Mouse (Mus musculus): ENCODE results near the gene Nufip2.
"Not testable (repeated sequence)": the region's sequence is repeated elsewhere in the genome, so short reads cannot be mapped to it uniquely, and the experiment has no call there.

Gene Nufip2

DNA sequence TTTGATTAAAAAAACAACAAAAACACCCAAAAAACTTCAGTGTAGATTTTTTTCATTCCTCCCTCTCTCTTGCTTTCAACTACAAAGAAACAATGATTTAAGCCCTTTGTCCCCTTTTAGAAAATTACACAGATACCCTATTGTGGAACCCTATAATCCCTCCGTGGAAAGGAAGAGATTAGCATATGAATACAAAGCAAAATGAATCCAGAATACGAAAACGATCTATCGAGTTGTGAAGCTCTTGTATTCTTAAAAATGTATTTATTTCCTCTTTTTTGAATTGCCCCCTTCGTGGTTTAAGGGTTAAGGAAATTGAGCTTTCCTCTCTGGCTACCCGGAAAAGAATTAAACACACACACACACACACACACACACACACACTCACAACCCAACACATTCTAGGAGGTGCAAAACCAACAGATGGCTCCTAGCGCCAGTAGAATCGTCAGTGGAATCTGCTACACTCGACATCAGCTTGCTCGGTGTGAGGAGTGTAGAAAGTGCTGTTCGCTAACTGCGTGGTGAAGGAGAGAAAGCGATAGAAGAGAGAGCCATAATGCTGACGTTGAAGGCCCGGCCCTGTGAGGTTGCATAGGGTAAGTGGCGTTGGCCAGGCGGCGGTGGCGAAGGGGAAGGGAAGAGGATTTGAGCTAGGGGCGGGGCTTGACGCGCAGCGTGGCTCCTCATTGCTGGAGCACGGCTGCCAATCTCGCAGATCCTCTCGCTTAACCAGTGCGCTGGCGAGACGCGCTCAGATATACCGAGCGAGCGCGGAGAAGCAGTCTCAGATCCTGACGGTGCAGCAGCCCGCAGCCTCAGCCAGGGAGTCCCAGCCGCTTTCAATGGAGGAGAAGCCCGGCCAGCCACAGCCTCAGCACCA is at the start of gene Nufip2:
Gene Nufip2, plus strand, starts transcription at position 773 of the 883 bp plus-strand sequence.
- peak; percentile 99 for DNase-seq

DNA sequence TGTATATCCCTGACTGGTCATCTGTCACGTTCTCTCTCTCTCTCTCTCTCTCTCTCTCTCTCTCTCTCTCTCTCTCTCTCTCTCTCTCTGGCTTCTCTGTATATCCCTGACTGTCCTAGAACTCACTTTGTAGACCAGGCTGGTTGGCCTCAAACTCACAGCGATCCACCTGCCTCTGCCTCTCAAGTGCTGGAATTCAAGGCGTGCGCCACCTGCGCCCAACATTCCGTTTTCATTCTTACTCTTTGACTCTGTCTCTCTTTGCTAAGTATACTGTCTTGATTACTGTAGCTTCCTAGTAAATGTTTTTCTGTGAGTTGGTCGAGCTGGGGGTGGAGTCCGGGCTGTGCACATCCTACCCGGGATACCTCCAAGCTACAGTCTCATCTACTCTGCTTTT is 44.6 kb upstream of the Nufip2 start:
- no peak for DNase-seq

DNA sequence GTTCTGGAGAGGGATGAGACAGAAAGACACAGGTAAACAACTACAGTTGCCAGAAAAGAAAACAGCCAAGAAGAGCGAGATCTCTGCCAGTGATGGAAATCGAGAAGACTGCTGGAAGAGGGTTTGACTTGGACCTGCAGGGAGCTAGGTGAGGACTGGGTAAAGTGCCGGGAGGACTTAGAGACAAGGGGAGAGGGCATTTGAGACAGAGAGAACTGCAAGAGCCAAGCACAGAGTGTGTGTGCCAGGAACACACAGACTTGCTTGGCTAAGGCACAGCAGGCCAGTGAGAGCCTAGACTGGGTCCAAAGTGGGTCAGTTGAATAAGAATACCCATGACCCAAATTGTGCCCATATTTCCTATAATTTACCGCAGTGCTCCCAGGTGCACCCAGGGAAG is 40.5 kb upstream of the Nufip2 start:
- no peak for DNase-seq

DNA sequence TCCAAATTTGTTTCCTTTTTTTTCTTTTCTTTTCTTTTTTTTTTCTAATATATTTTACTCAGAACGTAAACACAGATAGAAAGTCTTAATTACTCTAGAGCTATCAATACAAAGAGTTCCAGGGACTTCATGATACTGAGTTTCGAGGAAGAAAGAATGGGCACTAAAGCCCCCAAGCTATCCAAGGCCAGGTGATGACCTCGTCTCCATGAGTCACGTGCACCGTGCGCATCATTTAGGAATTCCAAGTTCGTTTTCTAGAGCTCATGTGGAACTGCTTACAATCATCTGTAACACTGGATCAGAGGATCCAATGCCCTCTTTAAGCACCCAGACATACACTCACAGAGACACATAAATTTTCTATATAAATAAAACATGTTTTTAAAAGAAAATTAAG is 37.1 kb upstream of the Nufip2 start:
- DNase-seq: no peak

DNA sequence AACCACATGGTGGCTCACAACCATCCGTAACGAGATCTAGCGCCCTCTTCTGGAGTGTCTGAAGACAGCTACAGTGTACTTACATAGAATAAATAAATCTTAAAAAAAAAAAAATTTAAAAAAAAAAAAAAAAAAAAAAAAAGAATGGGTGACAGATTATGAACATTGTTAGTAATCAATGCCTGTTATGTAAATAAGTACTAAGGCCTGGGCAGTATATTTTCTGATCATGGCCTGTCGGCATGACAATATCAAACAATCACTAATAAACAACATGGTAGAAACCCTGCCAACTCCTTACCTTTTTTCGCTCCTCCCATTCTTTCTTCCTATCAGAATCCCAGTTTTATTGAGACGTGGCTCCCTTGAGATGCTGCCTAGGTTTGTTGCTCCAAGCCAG is 33.5 kb upstream of the Nufip2 start:
- DNase-seq: no peak

DNA sequence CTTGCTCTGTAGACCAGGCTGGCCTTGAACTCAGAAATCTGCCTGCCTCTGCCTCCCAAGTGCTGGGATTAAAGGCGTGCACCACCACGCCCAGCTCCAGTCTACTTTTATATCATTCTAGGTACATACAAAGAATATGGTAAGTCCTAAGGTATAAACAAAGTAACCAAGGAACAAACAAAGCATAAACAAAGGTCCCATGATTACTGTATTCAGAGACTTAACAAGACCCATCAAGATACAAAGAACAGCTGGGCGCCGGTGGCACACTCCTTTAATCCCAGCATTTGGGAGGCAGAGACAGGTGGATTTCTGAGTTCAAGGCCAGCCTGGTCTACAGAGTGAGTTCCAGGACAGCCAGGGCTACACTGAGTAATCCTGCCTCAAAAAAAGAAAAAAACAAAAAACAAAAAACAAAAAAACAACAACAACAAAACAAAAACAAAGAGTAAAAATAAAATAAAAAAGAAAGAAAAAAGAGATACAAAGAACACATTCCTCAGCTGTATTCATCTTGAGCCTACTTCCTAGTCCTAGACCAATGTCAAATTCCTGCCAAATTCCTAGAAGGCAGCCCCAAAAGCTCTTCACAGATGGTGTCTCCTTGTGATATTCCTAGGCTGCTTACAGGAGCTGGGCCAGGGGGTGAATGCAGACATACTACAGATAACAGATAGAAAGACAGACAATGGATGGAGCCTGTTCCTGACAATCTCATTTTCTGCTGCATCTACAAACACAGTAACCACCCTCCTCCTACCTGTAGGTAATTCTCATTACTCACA is 32.4 kb upstream of the Nufip2 start:
- DNase-seq: not testable (repeated sequence)

DNA sequence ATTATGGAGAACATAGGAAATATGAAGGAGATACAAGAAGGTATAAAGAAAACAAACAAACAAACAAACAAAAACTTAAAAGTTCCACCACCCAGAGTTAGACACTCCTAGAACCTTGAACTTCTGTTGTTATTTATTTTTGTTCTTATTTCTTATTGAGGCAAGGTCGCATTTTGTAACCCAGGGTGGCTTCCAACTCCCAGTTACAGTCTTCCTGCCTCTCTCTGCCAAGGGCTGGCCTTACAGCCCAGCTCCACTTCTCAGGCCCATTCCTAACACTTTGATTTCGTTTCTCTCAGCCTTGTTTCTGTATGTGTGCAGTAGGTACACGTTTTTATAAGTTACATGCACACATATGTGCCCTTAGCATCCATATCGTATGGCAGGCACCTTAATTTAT is 26.0 kb upstream of the Nufip2 start:
- DNase-seq: no peak

DNA sequence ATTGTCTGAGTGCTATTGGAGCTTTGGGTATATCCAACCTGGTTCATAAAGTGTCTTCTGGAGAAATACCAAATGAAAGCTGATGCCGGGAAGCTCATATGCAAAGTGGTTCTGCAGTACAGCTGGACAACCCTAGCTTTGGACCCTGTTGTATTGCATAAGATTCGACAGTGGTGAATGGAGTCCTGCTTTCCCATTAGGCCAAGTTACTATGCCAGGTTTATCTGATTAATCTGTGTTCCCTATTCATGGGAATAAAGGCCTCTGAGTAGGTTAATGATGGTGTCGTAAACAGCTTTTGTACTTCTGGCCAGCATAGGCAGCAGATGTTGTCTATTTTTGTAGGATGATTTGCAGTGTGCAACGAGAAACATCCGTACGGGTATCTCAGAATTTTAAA is 22.3 kb upstream of the Nufip2 start:
- no peak for DNase-seq

DNA sequence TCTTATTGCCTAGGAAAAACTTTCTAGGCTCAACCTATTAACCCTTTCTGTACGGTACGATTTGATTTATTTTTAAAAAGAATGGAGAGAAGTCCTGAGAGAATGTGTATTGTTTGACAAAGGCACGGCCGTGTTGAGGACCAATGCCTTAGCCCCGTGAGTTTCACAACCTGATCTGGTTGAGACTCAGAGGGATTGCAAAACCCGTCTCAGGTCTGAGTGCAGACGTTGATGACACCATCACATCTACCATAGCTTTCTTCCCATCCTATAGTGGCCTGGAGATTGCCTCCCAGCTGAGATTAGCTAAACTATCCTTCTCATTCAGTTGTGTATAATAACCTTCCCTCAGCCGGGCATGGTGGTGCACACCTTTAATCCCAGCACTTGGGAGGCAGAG is 21.9 kb upstream of the Nufip2 start:
- DNase-seq: no peak

DNA sequence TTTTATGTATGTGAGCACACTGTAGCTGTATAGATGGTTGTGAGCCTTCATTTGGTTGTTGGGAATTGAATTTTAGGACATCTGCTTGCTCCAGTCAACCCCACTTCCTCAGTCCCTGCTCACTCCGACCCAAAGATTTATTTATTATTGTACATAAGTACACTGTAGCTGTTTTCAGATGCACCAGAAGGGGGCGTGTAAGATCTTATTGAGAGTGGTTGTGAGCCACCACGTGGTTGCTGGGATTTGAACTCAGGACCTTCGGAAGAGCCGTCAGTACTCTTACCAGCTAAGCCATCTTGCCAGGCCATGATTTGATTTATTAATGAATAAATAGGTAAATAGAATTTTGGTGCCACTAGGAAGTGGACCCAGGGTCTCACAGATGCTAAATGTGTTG is 20.6 kb upstream of the Nufip2 start:
- not testable (repeated sequence) for DNase-seq

DNA sequence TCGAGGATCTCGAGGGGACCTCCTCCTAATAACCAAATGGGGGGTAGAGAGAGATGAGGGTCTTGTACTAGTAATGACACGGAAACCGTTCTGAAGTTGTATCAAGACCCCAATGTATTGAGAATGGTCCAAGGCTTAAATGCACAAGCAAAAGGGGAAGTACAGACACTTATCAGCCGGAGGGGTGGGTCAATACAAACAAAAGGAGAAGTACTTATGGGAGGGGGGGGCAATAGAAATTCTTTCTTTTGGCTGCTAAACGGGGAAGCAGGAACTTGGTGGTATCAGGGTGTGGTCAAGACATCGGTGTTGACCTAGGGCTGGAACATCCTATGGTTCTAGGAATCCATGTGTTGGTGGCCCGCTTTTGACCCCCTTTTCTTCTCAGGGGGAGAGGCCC is 19.2 kb upstream of the Nufip2 start:
- not testable (repeated sequence) for DNase-seq

DNA sequence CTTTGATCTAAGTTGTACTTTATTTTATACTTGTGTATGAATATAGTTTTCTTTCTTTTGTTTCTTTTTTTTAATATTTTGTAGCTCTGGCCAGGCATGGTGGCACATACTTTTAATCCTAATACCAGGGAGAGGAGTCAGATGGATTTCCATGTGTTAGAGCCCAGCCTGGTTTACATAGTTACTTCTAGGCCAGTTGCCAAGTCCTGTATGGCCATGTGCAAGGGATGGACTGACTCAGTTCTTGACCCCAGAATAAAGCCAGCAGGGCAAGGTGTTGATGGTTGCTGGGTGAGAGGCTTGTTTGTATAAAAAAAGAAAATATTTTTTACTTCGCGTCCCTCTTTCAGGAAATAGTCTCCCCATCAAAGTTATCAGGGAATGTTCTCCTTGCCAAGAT is 13.2 kb upstream of the Nufip2 start:
- DNase-seq: no peak

DNA sequence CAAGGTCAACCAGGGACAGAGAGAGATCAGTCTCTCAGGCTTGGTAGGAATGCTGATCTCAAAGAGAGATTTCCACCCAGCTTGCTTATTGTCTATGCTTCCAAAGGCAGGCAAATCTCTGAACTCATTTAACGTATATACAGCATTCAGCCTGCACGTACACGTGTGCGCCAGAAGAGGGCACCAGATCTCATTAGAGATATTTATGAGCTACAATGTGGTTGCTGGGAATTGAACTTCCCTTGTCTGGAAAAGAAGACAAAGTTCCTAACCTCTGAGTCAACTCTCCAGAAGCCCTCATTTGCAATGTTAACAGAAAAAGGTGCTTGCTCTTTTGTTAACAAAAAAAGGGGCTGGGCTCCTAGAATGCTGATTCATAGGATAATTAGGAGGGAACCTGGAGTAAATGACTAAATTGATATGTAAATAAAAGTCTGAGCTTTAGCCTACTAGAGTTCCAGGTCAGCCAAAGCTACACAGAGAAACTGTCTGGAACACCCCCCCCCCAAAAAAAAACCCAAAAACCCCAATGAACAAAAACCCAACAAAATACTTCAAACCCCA is 12.4 kb upstream of the Nufip2 start:
- no peak for DNase-seq

DNA sequence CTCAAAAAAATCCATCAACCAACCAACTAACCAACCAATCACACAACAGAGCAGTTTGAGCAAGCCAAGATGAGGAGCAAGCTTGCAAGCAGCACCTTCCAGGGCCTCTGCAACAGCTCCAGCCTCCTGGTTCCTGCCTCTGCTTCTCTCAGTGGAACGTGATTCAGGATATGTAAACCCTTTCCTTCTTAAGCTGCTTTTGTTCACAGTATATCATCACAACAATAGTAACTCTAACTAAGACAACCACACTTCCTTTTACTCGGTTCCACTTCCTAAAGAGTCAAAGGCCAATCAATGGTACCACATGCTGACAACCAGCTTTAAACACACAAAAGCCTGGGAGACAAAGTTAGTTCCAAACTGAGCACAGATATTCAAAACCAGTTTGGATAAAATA is 5.9 kb upstream of the Nufip2 start:
- no peak for DNase-seq

DNA sequence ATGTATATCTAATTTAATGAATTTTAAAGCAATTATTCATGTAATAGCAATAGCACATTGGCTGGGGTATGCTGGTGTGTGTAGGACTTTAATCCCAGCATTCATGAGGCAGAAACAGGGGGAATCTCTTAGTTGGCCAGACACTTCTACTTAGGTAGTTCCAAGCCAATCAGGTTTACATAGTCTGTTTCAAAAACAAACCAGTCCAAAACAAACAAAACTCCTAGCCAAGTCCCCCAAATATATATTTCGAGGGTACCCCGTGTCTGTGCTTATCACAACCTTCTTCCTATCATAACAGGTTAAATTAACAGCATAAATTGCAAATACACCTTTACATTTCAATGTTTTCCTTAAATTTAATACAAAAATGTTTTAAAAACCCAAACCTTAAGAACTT is 1.1 kb upstream of the Nufip2 start:
- no peak for DNase-seq

DNA sequence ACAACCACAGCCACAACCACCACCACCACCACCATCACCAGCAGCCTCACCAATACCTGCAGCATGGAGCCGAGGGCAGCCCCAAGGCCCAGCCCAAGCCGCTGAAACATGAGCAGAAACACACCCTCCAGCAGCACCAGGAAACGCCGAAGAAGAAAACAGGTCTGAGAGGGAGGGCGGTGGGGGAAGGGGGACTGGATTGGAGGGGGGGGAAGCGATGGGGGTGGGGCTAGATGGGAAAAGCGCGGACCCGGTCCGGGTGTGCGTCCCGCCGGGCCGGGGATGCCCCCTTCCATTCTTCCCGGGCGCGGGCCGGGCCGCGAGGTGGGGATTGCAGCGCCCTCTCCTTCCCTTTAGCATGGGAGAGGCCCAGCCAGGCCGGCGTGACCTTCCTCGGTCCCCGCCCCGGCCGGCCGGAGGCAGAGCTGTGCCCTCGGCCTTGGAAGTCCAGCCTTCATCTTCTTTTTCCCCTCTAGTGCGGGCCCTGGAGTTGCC is 438 bp downstream of the Nufip2 start:
- DNase-seq: peak; percentile 44

DNA sequence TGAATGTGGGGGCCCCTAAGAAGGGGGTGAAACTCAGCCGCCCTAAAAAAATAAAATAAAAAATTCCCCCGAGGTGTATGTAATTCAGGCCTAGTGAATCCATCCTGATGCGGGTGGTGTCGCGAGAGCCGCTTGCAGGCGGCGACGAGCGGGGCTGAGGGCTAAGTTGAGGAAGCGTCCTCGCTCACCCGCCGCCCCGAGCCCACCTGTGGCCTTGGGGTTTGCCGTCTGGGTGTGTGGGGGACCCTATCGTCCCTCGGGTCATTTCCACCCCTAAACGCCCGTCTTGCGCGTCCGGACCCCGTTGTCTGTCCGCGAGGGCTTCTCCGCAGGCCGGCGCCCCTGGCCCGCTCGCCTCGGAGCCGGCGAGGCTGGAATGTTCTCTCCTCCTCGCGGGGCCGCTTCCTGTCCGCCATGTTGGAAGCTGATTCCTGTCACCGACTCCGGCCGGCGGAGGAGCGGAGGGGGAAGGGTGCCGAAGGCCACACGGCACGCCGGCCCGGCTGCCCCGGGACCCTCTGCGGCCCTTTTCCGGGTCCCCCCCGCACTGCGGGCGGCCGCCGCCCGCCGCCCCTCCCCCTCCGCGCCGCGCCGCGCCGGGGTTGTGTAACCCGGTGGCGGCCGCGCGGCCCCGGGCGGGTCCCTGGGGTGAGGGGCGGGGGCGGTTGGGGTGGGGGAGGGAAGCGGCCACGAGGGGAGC is 1.0 kb downstream of the Nufip2 start:
- DNase-seq: peak; percentile 71

DNA sequence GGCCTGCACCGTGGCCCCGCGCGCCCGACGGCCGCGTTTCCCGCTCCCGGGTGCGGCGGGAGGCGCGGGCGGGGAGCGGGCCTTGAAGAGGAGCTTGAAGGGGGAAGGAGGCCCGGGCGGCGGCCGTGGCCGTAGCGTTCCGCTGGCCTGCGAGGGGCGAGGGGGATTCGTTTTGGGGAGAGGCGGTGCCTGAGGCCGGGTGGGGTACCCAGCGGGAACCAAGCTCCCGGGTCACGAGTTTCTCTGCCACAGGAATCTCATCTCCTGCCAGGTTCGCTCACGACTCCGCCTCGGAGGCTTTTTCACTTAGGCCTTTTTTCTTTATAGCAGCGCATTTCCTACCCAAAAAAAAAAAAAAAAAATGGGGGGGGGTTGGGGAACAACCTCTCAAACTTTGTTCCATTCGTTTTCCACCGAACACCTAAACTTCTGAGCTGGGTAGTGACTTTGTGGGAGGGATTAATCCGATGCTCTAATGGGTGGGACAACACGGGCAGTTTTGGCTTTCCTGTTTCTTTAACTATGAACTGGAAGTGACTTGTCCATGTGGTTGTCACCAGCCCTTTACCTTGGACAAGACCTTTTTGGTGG is 1.7 kb downstream of the Nufip2 start:
- peak; percentile 53 for DNase-seq

DNA sequence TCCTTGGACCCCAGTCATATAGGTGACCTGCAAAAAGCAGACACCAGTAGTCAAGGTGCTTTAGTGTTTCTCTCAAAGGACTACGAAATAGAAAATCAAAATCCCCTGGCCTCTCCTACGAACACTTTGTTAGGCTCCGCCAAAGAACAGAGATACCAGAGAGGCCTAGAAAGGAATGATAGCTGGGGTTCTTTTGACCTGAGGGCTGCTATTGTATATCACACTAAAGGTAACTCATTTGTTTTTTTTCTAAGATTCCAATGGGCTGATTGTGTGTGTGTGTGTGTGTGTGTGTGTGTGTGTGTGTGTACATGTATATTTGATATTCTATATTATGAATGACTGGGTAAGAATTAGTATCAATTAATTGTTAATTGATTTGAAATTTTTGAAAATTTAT is 7.1 kb downstream of the Nufip2 start:
- DNase-seq: no peak

DNA sequence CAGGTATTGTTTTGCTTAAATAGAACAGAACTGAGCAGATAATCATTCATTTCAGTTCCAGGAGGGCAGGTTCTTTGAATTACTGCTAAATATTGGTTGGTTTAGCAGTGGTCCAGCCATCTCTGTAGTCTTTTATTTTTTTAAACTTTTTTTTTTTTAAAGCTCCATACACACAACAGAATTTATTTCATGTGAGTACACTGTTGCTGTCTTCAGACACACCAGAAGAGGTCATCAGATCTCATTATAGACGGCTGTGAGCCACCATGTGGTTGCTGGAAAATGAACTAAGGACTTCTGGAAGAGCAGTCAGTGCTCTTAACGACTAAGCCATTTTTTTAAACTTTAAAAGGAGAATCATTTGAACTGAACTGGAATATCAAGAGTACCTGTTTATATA is 11.3 kb downstream of the Nufip2 start:
- DNase-seq: no peak

DNA sequence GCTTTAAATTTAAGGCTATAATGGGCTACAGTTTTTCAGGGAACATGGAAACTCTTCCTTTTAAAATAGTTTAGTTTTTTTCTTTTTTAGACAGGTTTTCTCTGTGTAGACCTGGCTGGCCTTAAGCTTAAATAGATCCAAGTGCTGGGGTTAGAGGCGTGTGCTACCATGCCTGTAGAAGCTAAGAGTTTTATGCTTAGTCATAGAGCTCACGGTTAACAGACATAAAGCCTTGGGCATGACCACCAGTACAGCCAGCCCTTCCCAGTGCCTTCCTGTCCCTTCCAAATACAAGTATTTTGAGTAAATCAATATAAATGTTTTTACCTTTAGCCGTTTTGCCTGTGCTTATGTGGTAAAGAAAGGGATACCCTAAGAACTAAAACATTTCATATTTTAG is 20.0 kb downstream of the Nufip2 start:
- DNase-seq: no peak

DNA sequence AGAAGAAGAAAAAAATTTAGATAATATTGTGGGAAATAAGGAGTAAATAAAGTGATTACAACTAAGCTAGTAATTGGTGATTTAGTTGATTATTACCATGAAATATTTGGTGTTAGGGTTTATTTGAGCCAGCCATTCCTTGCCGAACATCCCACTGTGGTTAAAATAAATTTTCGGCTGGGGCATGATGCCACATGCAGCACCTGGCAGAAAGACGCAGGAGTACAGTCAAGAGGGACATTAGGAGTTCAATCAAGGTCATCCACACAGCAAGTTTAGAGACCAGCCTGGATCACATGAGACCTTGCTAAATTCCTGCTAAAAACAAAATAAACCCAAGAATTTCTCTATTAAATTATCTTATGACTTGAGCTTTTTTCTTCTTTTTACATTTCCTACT is 23.1 kb downstream of the Nufip2 start:
- no peak for DNase-seq

DNA sequence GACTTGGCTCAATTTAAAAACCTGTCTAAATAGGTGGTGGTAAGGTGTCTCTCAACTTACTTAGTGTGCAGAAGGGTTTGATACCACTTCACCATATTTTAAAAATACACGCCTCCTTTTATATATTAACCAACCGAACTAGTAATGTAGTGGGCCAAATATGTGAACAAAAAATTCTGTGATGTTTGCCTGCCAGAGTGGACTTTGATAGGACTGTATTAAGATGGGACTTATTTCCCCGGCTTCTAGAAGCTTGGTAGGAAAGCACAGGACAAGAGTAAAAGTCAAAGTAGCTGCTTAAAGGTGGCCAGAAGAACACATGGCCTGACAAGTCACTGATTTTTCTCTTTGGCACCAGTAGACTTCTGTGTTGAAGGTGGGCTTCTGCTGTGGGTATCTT is 27.8 kb downstream of the Nufip2 start:
- peak; percentile 63 for DNase-seq
